In genomic region chr6:91200429-91201188, GRCm38 (mm10) we compare ENCODE assay signal across 9 mouse cellular contexts. TPM values are rescaled to one million over a fixed set of nuclear protein-coding genes. Genes with fewer than 3 reads are reported as not detected.
DNase-seq lines count a peak whose midpoint lies in the region; ATAC-seq lines count a peak whose summit lies in the region.
"Had no signal": no experiment of that assay in that cellular context is flagged by ENCODE, and none has a peak within 500 bp of the region (broad histone marks: within the 10 kb centered on the region; RNA-seq: fewer than 3 reads in every experiment).

No protein-coding gene starts in this region.

- no peaks in the 10 kb centered on the region for H3K27me3 ChIP-seq in forebrain, embryonic 15.5 days
- no peaks in the 10 kb centered on the region for H3K27me3 ChIP-seq in midbrain, embryonic 13.5 days

- H3K4me3 ChIP-seq in forebrain, embryonic 15.5 days: no peak overlapping the region
- no peak overlapping the region for H3K4me3 ChIP-seq in midbrain, embryonic 13.5 days (replicated peaks)

- WGBS in forebrain, embryonic 15.5 days: 14% methylated on average over 8 of the region's 8 CpGs
- WGBS in midbrain, embryonic 13.5 days: 26% methylated on average over 8 of the region's 8 CpGs

- peaks cover 15% of the 10 kb centered on the region for H3K4me1 ChIP-seq in forebrain, embryonic 15.5 days
- H3K4me1 ChIP-seq in midbrain, embryonic 13.5 days (replicated peaks): peaks cover 21% of the 10 kb centered on the region

- H3K4me2 ChIP-seq in forebrain, embryonic 15.5 days (replicated peaks): no peak overlapping the region
- no peak overlapping the region for H3K4me2 ChIP-seq in midbrain, embryonic 13.5 days (replicated peaks)

- H3K9ac ChIP-seq in forebrain, embryonic 15.5 days (replicated peaks): no peak overlapping the region
- H3K9ac ChIP-seq in midbrain, embryonic 13.5 days (replicated peaks): no peak overlapping the region

- H3K36me3 ChIP-seq in forebrain, embryonic 15.5 days: no peaks in the 10 kb centered on the region
- H3K36me3 ChIP-seq in midbrain, embryonic 13.5 days: no peaks in the 10 kb centered on the region

- no peaks in the 10 kb centered on the region for H3K9me3 ChIP-seq in forebrain, embryonic 15.5 days
- H3K9me3 ChIP-seq in midbrain, embryonic 13.5 days: no peaks in the 10 kb centered on the region

- peak overlapping the region; percentile 59 for H3K27ac ChIP-seq in forebrain, embryonic 15.5 days (replicated peaks)
- peak overlapping the region; percentile 37; the same call in 1 of the 2 replicates for H3K27ac ChIP-seq in midbrain, embryonic 13.5 days
- H3K27ac ChIP-seq: macrophage had no signal

- DNase-seq in urinary bladder, postnatal 4 days (ENCODE audit: low spot score in 2 of 2): peak; percentile 61 to 69
- DNase-seq in urinary bladder, postnatal 14 days (ENCODE audit: low spot score): no peak
- peak; percentile 35 to 85 for DNase-seq in layer of hippocampus, adult 18-20 months (ENCODE audit: low spot score in 2 of 2)
- DNase-seq in testis, postnatal 10 days (ENCODE audit: low spot score): peak; percentile 87
- no peak for DNase-seq in gastrocnemius, postnatal 25 days
- DNase-seq in thymus, postnatal 0 days (ENCODE audit: low spot score): no peak

- ATAC-seq in forebrain, embryonic 15.5 days (replicated peaks): peak; percentile 73
- peak; percentile 72 for ATAC-seq in midbrain, embryonic 13.5 days

RNA-seq across cellular contexts. Expression of gene Fbln2, which starts 11.6 kb away (rescaled TPM):
- 10.0 and 11.1 TPM in 2 replicates for polyA plus RNA-seq in forebrain, embryonic 15.5 days (2015; fragmentation: Nextera tagmentation; extraction: Ambion mirVana)
- 1 to 10 TPM; 7.8 to 10.0 TPM for total RNA-seq in layer of hippocampus, adult 18-20 months (2021)
- polyA plus RNA-seq in midbrain, embryonic 13.5 days (2015; fragmentation: Nextera tagmentation; extraction: Ambion mirVana): 10.8 and 11.1 TPM in 2 replicates
- 10 to 100 TPM; 47.7 to 50.2 TPM for total RNA-seq in gastrocnemius, postnatal 25 days (2021)
- polyA plus RNA-seq in thymus, postnatal 0 days (2015; fragmentation: Nextera tagmentation; extraction: Ambion mirVana): 97.2 and 117 TPM in 2 replicates

RNA-seq across cellular contexts. Expression of gene Hdac11, which starts 44.1 kb away (rescaled TPM):
- 21.1 and 24.1 TPM in 2 replicates for polyA plus RNA-seq in forebrain, embryonic 15.5 days (2015; fragmentation: Nextera tagmentation; extraction: Ambion mirVana)
- total RNA-seq in layer of hippocampus, adult 18-20 months (2021): 100 to 1,000 TPM; 169 to 174 TPM
- polyA plus RNA-seq in midbrain, embryonic 13.5 days (2015; fragmentation: Nextera tagmentation; extraction: Ambion mirVana): 28.8 and 32.1 TPM in 2 replicates
- total RNA-seq in gastrocnemius, postnatal 25 days (2021): 1 to 10 TPM; 5.9 to 6.0 TPM
- 6.2 and 7.0 TPM in 2 replicates for polyA plus RNA-seq in thymus, postnatal 0 days (2015; fragmentation: Nextera tagmentation; extraction: Ambion mirVana)

Comparison
In these comparisons a context has a peak if more than half of its experiments do, and no peak if none do; other contexts are left out.
1. DNase-seq: peak in urinary bladder, postnatal 4 days (2 of 2), layer of hippocampus, adult 18-20 months (2 of 2) and testis, postnatal 10 days (single experiment); none in urinary bladder, postnatal 14 days (single experiment), gastrocnemius, postnatal 25 days (single experiment) and thymus, postnatal 0 days (single experiment).